Mouse (Mus musculus) CH12.LX (cell line): ENCODE measurements around the gene Cfap20. TPM values are rescaled to one million over a fixed set of nuclear protein-coding genes. Genes with fewer than 3 reads are reported as not detected.
A peak's percentile ranks its signal among the peaks of the same experiment; 100 is the strongest.

Experiments
- DNase-seq: peaks from one replicate; pipeline ENCODE4 v3.0.0-alpha.2; 2013; ENCODE audit errors: extremely low read depth
- H3K27ac ChIP-seq: 2 replicates; pipeline ENCODE4 v1.5.1; 2012; ENCODE audit warnings: low read depth, mild to moderate bottlenecking, control low read depth, moderate library complexity; ENCODE audit not compliant: insufficient read depth
- H3K27me3 ChIP-seq: replicated peaks from 2 replicates; pipeline ENCODE3; 2012; ENCODE audit warnings: inconsistent platforms
- H3K36me3 ChIP-seq, 2 experiments: replicated peaks in 1 of 2; 2 replicates each; pipeline versions ENCODE3 to v1.6.1; 2012; ENCODE audit warnings: inconsistent platforms in 1 of 2, low read length in 1 of 2, mild to moderate bottlenecking in 1 of 2, mixed read lengths in 1 of 2, moderate library complexity in 1 of 2; ENCODE audit not compliant: control insufficient read depth in 1 of 2, insufficient read depth in 1 of 2
- H3K4me1 ChIP-seq, 2 experiments: 2 replicates each; pipeline ENCODE4 v1.6.1; 2012; ENCODE audit warnings: inconsistent platforms in 1 of 2, moderate library complexity in 1 of 2; ENCODE audit not compliant: insufficient read depth in 2 of 2, control insufficient read depth in 1 of 2
- H3K4me2 ChIP-seq: 2 replicates; pipeline ENCODE4 v1.6.1; 2012; ENCODE audit warnings: low read depth, mild to moderate bottlenecking, control low read depth; ENCODE audit not compliant: poor library complexity, insufficient read depth, severe bottlenecking
- H3K4me3 ChIP-seq, 3 experiments: fragments of 150-350 bp in 1 of 3; sonication (generic) in 1 of 3; replicated peaks in 1 of 3; 2 replicates each; pipeline versions ENCODE3 to v1.5.1; 2011 to 2012; ENCODE audit warnings: low read depth in 2 of 3, low read length in 2 of 3, mild to moderate bottlenecking in 2 of 3, moderate library complexity in 2 of 3, control low read depth in 1 of 3, improper control_type of control experiment in 1 of 3, inconsistent platforms in 1 of 3, mixed read lengths in 1 of 3; ENCODE audit not compliant: poor library complexity in 1 of 3
- H3K79me2 ChIP-seq: replicated peaks from 2 replicates; pipeline ENCODE4 v1.6.1; 2012; ENCODE audit warnings: mild to moderate bottlenecking, moderate library complexity; ENCODE audit not compliant: control insufficient read depth, poor library complexity, insufficient read depth, severe bottlenecking; ENCODE audit errors: extremely low read depth
- H3K9ac ChIP-seq: 2 replicates; pipeline ENCODE4 v1.6.1; 2012; ENCODE audit warnings: low read depth, mild to moderate bottlenecking, control low read depth, moderate library complexity; ENCODE audit not compliant: insufficient read depth
- H3K9me3 ChIP-seq: replicated peaks from 2 replicates; pipeline ENCODE3; 2012; ENCODE audit warnings: low read length, inconsistent platforms, mixed read lengths
- CHD1 ChIP-seq: IDR thresholded peaks from 2 replicates; pipeline ENCODE4 v1.6.1; 2012; ENCODE audit warnings: low read depth, low read length, improper control_type of control experiment, inconsistent platforms
- CHD2 ChIP-seq: IDR thresholded peaks from 2 replicates; pipeline ENCODE4 v1.6.1; 2011; ENCODE audit warnings: low read length, improper control_type of control experiment
- CTCF ChIP-seq, 2 experiments: IDR thresholded peaks in 1 of 2; conservative IDR thresholded peaks in 1 of 2; 2 replicates each; pipeline ENCODE4 v1.5.1; 2011 to 2012; ENCODE audit warnings: low read depth in 2 of 2, low read length in 2 of 2, improper control_type of control experiment in 1 of 2, inconsistent platforms in 1 of 2, mild to moderate bottlenecking in 1 of 2, moderate library complexity in 1 of 2
- ELF1 ChIP-seq: IDR thresholded peaks from 2 replicates; pipeline ENCODE4 v1.6.1; 2014; ENCODE audit warnings: low read depth, mild to moderate bottlenecking, inconsistent platforms, low read length, improper control_type of control experiment
- ETS1 ChIP-seq: conservative IDR thresholded peaks from 2 replicates; pipeline ENCODE4 v1.6.1; 2012; ENCODE audit warnings: low read depth, mild to moderate bottlenecking, inconsistent platforms, low read length, improper control_type of control experiment, moderate library complexity
- IRF4 ChIP-seq: IDR thresholded peaks from 2 replicates; pipeline ENCODE4 v1.6.1; 2014; ENCODE audit warnings: low read depth, mild to moderate bottlenecking, inconsistent platforms, low read length, improper control_type of control experiment
- JUN ChIP-seq: IDR thresholded peaks from 2 replicates; pipeline ENCODE4 v1.6.1; 2011; ENCODE audit warnings: low read depth, mild to moderate bottlenecking, low read length, improper control_type of control experiment, moderate library complexity; ENCODE audit not compliant: insufficient read depth
- KAT2A ChIP-seq: IDR thresholded peaks from 2 replicates; pipeline ENCODE4 v1.6.1; 2012; ENCODE audit warnings: low read length, improper control_type of control experiment, inconsistent platforms; ENCODE audit not compliant: insufficient replicate concordance
- MAFK ChIP-seq: IDR thresholded peaks from 2 replicates; pipeline ENCODE4 v1.6.1; 2011; ENCODE audit warnings: low read length, improper control_type of control experiment; ENCODE audit not compliant: insufficient replicate concordance
- MAZ ChIP-seq: IDR thresholded peaks from 2 replicates; pipeline ENCODE4 v1.6.1; 2012; ENCODE audit warnings: low read depth, mild to moderate bottlenecking, inconsistent platforms, low read length, improper control_type of control experiment, moderate library complexity
- MYC ChIP-seq: IDR thresholded peaks from 2 replicates; pipeline ENCODE4 v1.6.1; 2011; ENCODE audit warnings: low read depth, mild to moderate bottlenecking, improper control_type of control experiment, low read length
- NELFE ChIP-seq: IDR thresholded peaks from 2 replicates; pipeline ENCODE4 v1.6.1; 2011; ENCODE audit warnings: low read depth, low read length, improper control_type of control experiment
- NRF1 ChIP-seq: IDR thresholded peaks from 2 replicates; pipeline ENCODE4 v1.6.1; 2014; ENCODE audit warnings: low read depth, mild to moderate bottlenecking, inconsistent platforms, low read length, improper control_type of control experiment, moderate library complexity
- POLR2A ChIP-seq: IDR thresholded peaks from 2 replicates; pipeline ENCODE4 v1.6.1; 2011; ENCODE audit warnings: low read depth, mild to moderate bottlenecking, improper control_type of control experiment, low read length
- POLR2AphosphoS2 ChIP-seq: IDR thresholded peaks from 2 replicates; pipeline ENCODE4 v1.6.1; 2011; ENCODE audit warnings: low read depth, low read length, improper control_type of control experiment
- TBP ChIP-seq: conservative IDR thresholded peaks from 2 replicates; pipeline ENCODE4 v1.6.1; 2011; ENCODE audit warnings: low read depth, low read length, improper control_type of control experiment
- TCF12 ChIP-seq: IDR thresholded peaks from 2 replicates; pipeline ENCODE4 v1.6.1; 2014; ENCODE audit warnings: low read depth, mild to moderate bottlenecking, inconsistent platforms, low read length, improper control_type of control experiment
- USF1 ChIP-seq: IDR thresholded peaks from 2 replicates; pipeline ENCODE4 v1.6.1; 2014; ENCODE audit warnings: low read depth, mild to moderate bottlenecking, inconsistent platforms, low read length, improper control_type of control experiment
- dilution Hi-C: fragments of 300-500 bp; cut with MboI; formaldehyde crosslinking; loops from 2 replicates; pipeline ENCODE4 v1.14.3; 2020; ENCODE audit warnings: low sequenced_read_pairs; ENCODE audit not compliant: extremely low pct_unique_long_range_greater_than_20kb, extremely low pct_ligation_motif_present
- in situ Hi-C: fragments of 300-500 bp; cut with MboI; formaldehyde crosslinking; loops from 3 replicates; pipeline ENCODE4 v1.14.3; 2019; ENCODE audit warnings: low sequenced_read_pairs, low pct_ligation_motif_present, low pct_unique_long_range_greater_than_20kb, mixed read lengths
- polyA plus RNA-seq: library from polyadenylated mRNA; unstranded; fragments of >175 nt; gene quantifications from 2 replicates; pipeline ENCODE4 v1.2.1, GENCODE M21; 2012; ENCODE audit warnings: low read depth; ENCODE audit not compliant: insufficient read length
- total RNA-seq, 2 experiments: library from RNA; depleted of rRNA; stranded (reverse); fragments of 300-350 nt in 1 of 2; fragments of >200 nt in 1 of 2; gene quantifications; 2 replicates each; pipeline ENCODE4 v1.2.3; 2012 to 2014

Cfap20 gene
- total and polyA plus RNA-seq, 3 experiments: 53.4 to 93.0 (median 57.2) TPM

DNA sequence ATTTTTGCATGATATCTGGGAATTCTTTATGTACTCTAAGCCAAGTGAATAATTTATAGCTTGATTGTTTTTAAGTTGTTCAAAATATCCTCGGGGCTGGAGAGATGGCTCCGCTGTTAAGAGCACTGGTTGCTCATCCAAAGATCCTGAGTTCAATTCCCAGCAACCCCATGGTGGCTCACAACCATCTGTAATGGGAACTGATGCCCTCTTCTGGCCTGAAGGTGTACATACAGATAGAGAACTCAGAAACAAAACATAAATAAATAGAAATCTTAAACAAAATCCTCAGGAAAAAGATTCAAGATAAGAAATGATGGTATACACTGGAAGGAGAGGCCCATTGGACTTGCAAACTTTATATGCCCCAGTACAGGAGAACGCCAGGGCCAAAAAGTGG lies 1.3 kb upstream of the Cfap20 start:
- Histone ChIP-seq H3K4me3 (no peak overlapping the region), H3K27ac (no peak overlapping the region), H3K9ac (no peak overlapping the region), H3K36me3 (peaks cover 0 to 10% of the 10 kb centered on the region in 2 experiments), H3K27me3 (no peaks in the 10 kb centered on the region), H3K4me1 (peaks cover 7 to 25% of the 10 kb centered on the region in 2 experiments), H3K9me3 (no peaks in the 10 kb centered on the region), H3K79me2 (peaks cover 20% of the 10 kb centered on the region), H3K4me2 (no peak overlapping the region)
- in situ Hi-C loops (loop anchor here (10.0 kb wide), 1 partner anchor 71 kb away; no protein-coding TSS in a partner anchor), dilution Hi-C loops (no loop called here)
- TF ChIP-seq CTCF (conservative IDR thresholded peaks at IDR 0.05 in 1 of 2, IDR thresholded peaks at IDR 0.05 in 1 of 2; ENCODE audit: low read depth in 2 of 2, low read length in 2 of 2) (peak in 1 of 2 experiments; percentile 26; a peak in 2 of 4 replicates), KAT2A (no peak), IRF4 (no peak), MAZ (no peak)
- no peak for DNase-seq

DNA sequence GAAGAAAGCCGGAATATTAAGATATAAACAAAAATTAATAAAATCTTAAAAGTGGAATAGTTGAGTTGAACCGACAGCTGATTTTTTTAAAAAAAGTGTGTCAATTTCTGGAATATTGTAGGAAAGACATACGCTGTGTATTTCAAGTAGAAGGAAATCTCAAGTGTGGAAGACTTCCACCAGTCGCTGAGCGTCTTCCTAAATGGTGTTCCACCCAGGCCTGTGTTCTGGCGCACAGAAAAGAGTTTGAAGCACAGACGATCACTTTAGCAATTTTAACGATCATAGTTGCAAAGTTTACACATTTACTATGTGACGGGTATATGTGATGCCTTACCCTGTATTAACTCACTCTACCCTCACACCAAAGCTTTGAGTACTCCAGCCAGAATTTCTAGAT lies 802 bp upstream of the Cfap20 start:
- Histone ChIP-seq H3K36me3 (peaks cover 0 to 12% of the 10 kb centered on the region in 2 experiments), H3K4me3 (no peak overlapping the region), H3K4me1 (peaks cover 7 to 26% of the 10 kb centered on the region in 2 experiments), H3K9ac (no peak overlapping the region), H3K79me2 (peaks cover 20% of the 10 kb centered on the region), H3K27ac (no peak overlapping the region), H3K27me3 (no peaks in the 10 kb centered on the region), H3K9me3 (no peaks in the 10 kb centered on the region), H3K4me2 (no peak overlapping the region)
- in situ Hi-C loops: loop anchor here (10.0 kb wide), 1 partner anchor 71 kb away; no protein-coding TSS in a partner anchor
- DNase-seq: no peak
- no peak for TF ChIP-seq TCF12
- TF ChIP-seq CTCF (conservative IDR thresholded peaks at IDR 0.05 in 1 of 2, IDR thresholded peaks at IDR 0.05 in 1 of 2; ENCODE audit: low read depth in 2 of 2, low read length in 2 of 2): no peak
- no peak for TF ChIP-seq TBP
- TF ChIP-seq ETS1: no peak
- no peak for TF ChIP-seq POLR2A
- TF ChIP-seq NRF1: no peak
- no peak for TF ChIP-seq MAFK
- TF ChIP-seq JUN: no peak
- no peak for TF ChIP-seq POLR2AphosphoS2
- TF ChIP-seq MYC: no peak
- TF ChIP-seq ELF1: no peak
- TF ChIP-seq KAT2A: no peak
- dilution Hi-C loops: no loop called here

DNA sequence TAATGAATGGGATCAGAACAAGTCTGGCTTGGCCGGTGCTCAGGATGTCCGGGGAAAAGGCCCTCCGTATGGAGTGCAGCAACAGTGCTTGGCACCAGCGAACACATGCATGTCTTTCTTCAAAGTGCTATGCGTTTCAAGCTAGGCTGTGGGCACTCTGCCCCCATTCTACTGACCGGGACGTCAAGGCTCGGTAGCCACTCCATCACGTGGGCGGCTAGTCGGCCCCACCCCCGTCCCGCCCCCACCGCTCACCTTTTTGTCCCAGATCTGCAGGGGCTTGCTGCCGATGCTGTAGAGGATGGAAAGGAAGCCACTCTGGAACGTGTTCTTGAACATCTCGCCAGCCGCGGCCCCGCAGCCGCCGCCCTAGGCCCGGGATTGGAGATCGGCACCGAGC lies 436 bp downstream of the Cfap20 start:
- in situ Hi-C loops: loop anchor here (10.0 kb wide), 1 partner anchor 69 kb away; no protein-coding TSS in a partner anchor
- peaks cover 9 to 37% of the 10 kb centered on the region in 2 experiments for H3K4me1 ChIP-seq
- dilution Hi-C loops: no loop called here
- H3K36me3 ChIP-seq: peaks cover 0 to 16% of the 10 kb centered on the region in 2 experiments
- peak; percentile 46 for DNase-seq
- no peaks in the 10 kb centered on the region for H3K9me3 ChIP-seq
- peaks cover 27% of the 10 kb centered on the region for H3K79me2 ChIP-seq
- peak overlapping the region; percentile 89 for H3K4me2 ChIP-seq
- TF ChIP-seq POLR2AphosphoS2 (no peak), USF1 (peak; percentile 60), NELFE (no peak), CHD1 (no peak), CHD2 (no peak)
- no peaks in the 10 kb centered on the region for H3K27me3 ChIP-seq
- peak overlapping the region; percentile 83 for H3K27ac ChIP-seq
- peak overlapping the region; percentile 90 to 95 (median 90) for H3K4me3 ChIP-seq
- peak overlapping the region; percentile 90 for H3K9ac ChIP-seq
